Mouse (Mus musculus) heart, postnatal 0 days (tissue): ENCODE data around the gene Dot1l.

ENCODE experiments used
- CTCF ChIP-seq: IDR thresholded peaks from 2 replicates; pipeline ENCODE4 v1.5.1; 2016; ENCODE audit warnings: antibody characterized with exemption, control low read depth, low read depth
- EP300 ChIP-seq: IDR thresholded peaks from 2 replicates; pipeline ENCODE4 v1.6.1; 2016; ENCODE audit warnings: antibody characterized with exemption, low read depth

GRCm38 (mm10) chr10:80791476-80792174 is 36.6 kb downstream of the Dot1l start:
- peak; percentile 10; the same call in 1 of the 2 replicates for TF ChIP-seq CTCF
- no peak for TF ChIP-seq EP300
